9 mouse cellular contexts compared by ENCODE assay signal in genomic region chr8:89046226-89046625, GRCm38 (mm10). TPM values are rescaled to one million over a fixed set of nuclear protein-coding genes. Genes with fewer than 3 reads are reported as not detected.
DNase-seq lines count a peak whose midpoint lies in the region; ATAC-seq and TF ChIP-seq lines count a peak whose summit lies in the region.
"Had no signal": no experiment of that assay in that cellular context is flagged by ENCODE, and none has a peak within 500 bp of the region (broad histone marks: within the 10 kb centered on the region; RNA-seq: fewer than 3 reads in every experiment).

No protein-coding gene starts in this region.

- no peak for TF ChIP-seq CTCF in layer of hippocampus, adult 2 months (conservative IDR thresholded peaks at IDR 0.05)

- under 1% methylated on average over 14 of the region's 15 CpGs for WGBS in embryonic facial prominence, embryonic 13.5 days

- H3K9ac ChIP-seq in embryonic facial prominence, embryonic 13.5 days: no peak overlapping the region

- H3K27me3 ChIP-seq in embryonic facial prominence, embryonic 13.5 days: peaks cover 99% of the 10 kb centered on the region

- ATAC-seq in embryonic facial prominence, embryonic 13.5 days (ENCODE audit: insufficient number of reproducible peaks, insufficient read depth, low FRiP score, low TSS enrichment, low read depth): no peak

- H3K27ac ChIP-seq in layer of hippocampus, adult 2 months: peak overlapping the region; percentile 53; the same call in 1 of the 2 replicates
- no peak overlapping the region for H3K27ac ChIP-seq in embryonic facial prominence, embryonic 13.5 days

- peaks cover 49% of the 10 kb centered on the region for H3K4me1 ChIP-seq in embryonic facial prominence, embryonic 13.5 days

- peak overlapping the region; percentile 94 for H3K4me2 ChIP-seq in embryonic facial prominence, embryonic 13.5 days

- H3K4me3 ChIP-seq in layer of hippocampus, adult 2 months: peak overlapping the region; percentile 17; the same call in 1 of the 2 replicates
- peak overlapping the region; percentile 25 for H3K4me3 ChIP-seq in embryonic facial prominence, embryonic 13.5 days

- no peaks in the 10 kb centered on the region for H3K9me3 ChIP-seq in embryonic facial prominence, embryonic 13.5 days

- H3K36me3 ChIP-seq in embryonic facial prominence, embryonic 13.5 days: no peaks in the 10 kb centered on the region

- DNase-seq in layer of hippocampus, adult 2 months (ENCODE audit: low spot score in 2 of 2): no peak
- no peak for DNase-seq in layer of hippocampus, adult 9-11 months
- DNase-seq in kidney, adult 18-20 months: peak; percentile 77
- DNase-seq in mesoderm, embryonic 11.5 days (ENCODE audit: low read depth, low spot score): peak; percentile 74
- no peak for DNase-seq in thymus, postnatal 36 days
- DNase-seq in right cerebral cortex, adult 18-20 months: no peak
- no peak for DNase-seq in layer of hippocampus, postnatal 14 days (ENCODE audit: low spot score in 2 of 2)

RNA-seq across cellular contexts. Expression of gene Sall1, which starts 2.3 kb away (rescaled TPM):
- total RNA-seq in layer of hippocampus, adult 2 months (2021): 10 to 100 TPM; 12.9 to 13.7 TPM
- polyA plus RNA-seq in embryonic facial prominence, embryonic 13.5 days (2015; fragmentation: Nextera tagmentation; extraction: Ambion mirVana): 0.84 and 1.1 TPM in 2 replicates
- 10 to 100 TPM; 15.8 to 15.9 TPM for total RNA-seq in layer of hippocampus, postnatal 14 days (2021)
- total RNA-seq: MEL had no signal

Comparison
In these comparisons a context has a peak if more than half of its experiments do, and no peak if none do; other contexts are left out.
1. DNase-seq: peak in kidney, adult 18-20 months (single experiment) and mesoderm, embryonic 11.5 days (single experiment); none in layer of hippocampus, adult 2 months (0 of 2), layer of hippocampus, adult 9-11 months (single experiment), thymus, postnatal 36 days (0 of 2), right cerebral cortex, adult 18-20 months (single experiment) and layer of hippocampus, postnatal 14 days (0 of 2).